Mouse (Mus musculus): ENCODE data around the gene Rpl5. TPM values are rescaled to one million over a fixed set of nuclear protein-coding genes. Genes with fewer than 3 reads are reported as not detected.

Gene Rpl5
- 235 TPM for polyA plus RNA-seq (2014; fragmentation: Illumina TruSeq; extraction: RNeasy Lipid Tissue Mini Kit (QIAGEN cat#74804); ENCODE audit: low read depth, low replicate concordance)

DNA sequence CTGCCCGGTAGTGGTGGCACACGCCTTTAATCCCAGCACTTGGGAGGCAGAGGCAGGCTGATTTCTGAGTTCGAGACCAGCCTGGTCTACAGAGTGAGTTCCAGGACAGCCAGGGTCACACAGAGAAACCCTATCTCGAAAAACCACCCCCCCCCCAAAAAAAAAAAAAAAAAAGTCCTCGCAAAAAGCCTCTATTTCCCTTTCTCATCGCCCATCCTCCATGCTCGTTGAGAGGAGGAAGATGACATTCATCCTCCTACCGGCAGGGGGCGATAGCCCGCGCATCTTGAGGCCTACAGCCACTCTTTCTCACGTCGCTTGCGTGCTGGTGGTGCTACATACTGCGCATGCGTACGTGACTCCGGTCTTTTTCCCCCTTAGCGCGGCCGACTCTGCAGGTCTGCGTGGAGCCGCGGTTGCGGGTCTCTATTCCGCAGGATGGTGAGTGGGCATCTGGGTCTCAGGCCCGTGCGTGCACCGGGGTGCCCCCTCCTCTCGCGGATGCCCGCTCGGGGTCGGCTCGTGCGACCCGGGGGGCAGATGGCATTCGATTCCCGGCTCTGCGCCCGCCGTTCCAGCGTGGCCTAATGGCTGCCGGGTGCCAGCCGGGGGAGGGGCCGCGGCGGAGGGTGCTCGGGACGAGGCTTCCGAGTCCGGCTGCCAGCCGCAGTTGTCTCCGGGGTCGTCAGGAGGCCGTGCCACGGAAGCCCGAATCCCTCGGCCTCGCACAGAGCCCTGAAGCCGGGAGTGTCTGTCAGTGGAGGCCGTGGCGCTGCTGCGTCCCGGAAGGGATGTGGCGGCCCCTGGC is at the start of gene Rpl5:
Rpl5 (plus strand) TSS at position 297 of the 808 bp plus-strand sequence.

DNA sequence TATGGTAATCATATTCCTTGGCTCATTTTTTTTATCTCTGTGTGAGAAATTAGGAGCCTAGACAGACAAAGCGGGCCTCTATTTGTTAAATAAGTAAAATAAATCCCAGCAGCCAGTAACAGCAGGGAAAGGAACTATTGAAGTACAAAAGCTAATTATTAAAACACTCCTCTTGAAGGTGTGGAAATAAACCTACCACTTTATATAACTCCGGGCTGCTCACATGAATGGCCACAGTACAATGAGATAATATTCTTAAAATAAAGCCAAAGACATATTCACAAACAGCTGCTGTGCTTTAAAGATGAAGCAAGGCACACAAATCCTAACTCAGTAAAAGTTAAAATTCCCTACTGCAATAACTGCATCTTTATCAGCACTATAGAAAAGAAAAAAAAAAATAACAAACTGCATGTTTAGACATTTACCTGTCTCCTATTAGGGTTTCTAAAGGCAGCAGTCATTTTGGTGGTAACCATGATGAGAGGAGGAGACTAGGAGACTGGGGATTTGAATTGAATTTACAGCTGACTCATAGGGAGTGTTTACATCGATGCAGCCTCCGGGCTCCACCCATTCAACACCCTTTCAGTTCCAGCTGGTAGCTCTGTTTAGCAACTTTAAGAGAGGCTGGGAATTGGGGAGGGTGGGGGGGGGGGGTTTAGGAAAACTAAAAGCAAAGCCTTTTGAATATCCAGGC is 25.6 kb upstream of the Rpl5 start, which contains the start of gene Evi5:
Evi5 (minus strand) TSS at position 547 of the 700 bp plus-strand sequence.

Other genes with a start within 250 kb of the Rpl5 start
- gene Gfi1, start 174.5 kb upstream of the Rpl5 start, polyA plus RNA-seq (2014; fragmentation: Illumina TruSeq; extraction: RNeasy Lipid Tissue Mini Kit (QIAGEN cat#74804); ENCODE audit: low read depth, low replicate concordance), result not detected
- gene Ube2d2b, start 70.4 kb upstream of the Rpl5 start, polyA plus RNA-seq (2014; fragmentation: Illumina TruSeq; extraction: RNeasy Lipid Tissue Mini Kit (QIAGEN cat#74804); ENCODE audit: low read depth, low replicate concordance), result not detected
- 140 TPM for gene Evi5, start 25.4 kb upstream of the Rpl5 start, polyA plus RNA-seq (2014; fragmentation: Illumina TruSeq; extraction: RNeasy Lipid Tissue Mini Kit (QIAGEN cat#74804); ENCODE audit: low read depth, low replicate concordance)
- 30.3 TPM for gene Fam69a, start 86.6 kb downstream of the Rpl5 start, polyA plus RNA-seq (2014; fragmentation: Illumina TruSeq; extraction: RNeasy Lipid Tissue Mini Kit (QIAGEN cat#74804); ENCODE audit: low read depth, low replicate concordance)
- 14.3 TPM for gene Mtf2, start 165.2 kb downstream of the Rpl5 start, polyA plus RNA-seq (2014; fragmentation: Illumina TruSeq; extraction: RNeasy Lipid Tissue Mini Kit (QIAGEN cat#74804); ENCODE audit: low read depth, low replicate concordance)
- gene Tmed5, start 232.1 kb downstream of the Rpl5 start, polyA plus RNA-seq (2014; fragmentation: Illumina TruSeq; extraction: RNeasy Lipid Tissue Mini Kit (QIAGEN cat#74804); ENCODE audit: low read depth, low replicate concordance), result 148 TPM
- gene Ccdc18, start 232.4 kb downstream of the Rpl5 start, polyA plus RNA-seq (2014; fragmentation: Illumina TruSeq; extraction: RNeasy Lipid Tissue Mini Kit (QIAGEN cat#74804); ENCODE audit: low read depth, low replicate concordance), result 0.19 TPM